Mouse (Mus musculus): ENCODE data around the gene Pnmt.

DNA sequence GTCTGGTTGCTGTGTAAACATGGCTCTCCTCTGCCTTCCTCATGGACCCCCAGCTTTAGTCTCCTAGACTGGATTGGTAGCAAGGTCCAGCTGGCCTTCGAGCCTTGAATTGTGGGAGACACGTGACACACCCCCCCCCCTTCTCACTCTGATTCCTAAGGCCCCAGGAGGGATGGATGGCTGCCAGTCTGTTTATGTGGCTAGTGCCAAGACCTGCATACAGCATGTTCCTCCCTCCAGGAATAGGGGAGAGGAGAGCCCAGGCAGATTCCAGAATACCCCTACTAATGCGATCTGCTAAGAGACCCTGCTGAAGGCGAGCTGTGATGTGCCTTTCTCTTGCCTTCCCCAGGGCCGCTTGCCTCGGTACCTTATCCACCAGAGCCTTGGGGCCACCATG is 6.1 kb upstream of the Pnmt start:
- TF ChIP-seq POLR2A (IDR thresholded peaks at IDR 0.05; ENCODE audit: low read depth, low read length), result no peak
- no peak for TF ChIP-seq USF1 (IDR thresholded peaks at IDR 0.05; ENCODE audit: low read depth, low read length)
- TF ChIP-seq HCFC1 (IDR thresholded peaks at IDR 0.05; ENCODE audit: low read depth, low read length), result no peak
- no peak for TF ChIP-seq CTCF (conservative IDR thresholded peaks at IDR 0.05 in 1 of 2, IDR thresholded peaks at IDR 0.05 in 1 of 2; ENCODE audit: low read depth in 2 of 2, low read length in 2 of 2)
- no peak for TF ChIP-seq ZMIZ1 (IDR thresholded peaks at IDR 0.05; ENCODE audit: low read depth, low read length)
- TF ChIP-seq E2F4 (IDR thresholded peaks at IDR 0.05; ENCODE audit: insufficient replicate concordance, low read depth, low read length), result no peak
- TF ChIP-seq BHLHE40 (IDR thresholded peaks at IDR 0.05; ENCODE audit: low read depth, low read length), result no peak
- TF ChIP-seq KAT2A (IDR thresholded peaks at IDR 0.05; ENCODE audit: insufficient replicate concordance, low read length), result no peak
- no peak for TF ChIP-seq NRF1 (IDR thresholded peaks at IDR 0.05; ENCODE audit: low read depth, low read length)
- no peak for TF ChIP-seq JUND (conservative IDR thresholded peaks at IDR 0.05; ENCODE audit: low read depth, low read length)
- TF ChIP-seq POLR2AphosphoS2 (IDR thresholded peaks at IDR 0.05; ENCODE audit: low read depth, low read length), result no peak

Data from CH12.LX (cell line).